Mouse (Mus musculus) lung, postnatal 0 days (tissue): ENCODE measurements around the gene Sgms1. TPM values are rescaled to one million over a fixed set of nuclear protein-coding genes. Genes with fewer than 3 reads are reported as not detected.
A peak's percentile ranks its signal among the peaks of the same experiment; 100 is the strongest.

ENCODE experiments used
- ATAC-seq: fragments of 200-750 bp; cut with Nextera tagmentation; 2 replicates; pipeline ENCODE4 v1.8.0; 2017; ENCODE audit warnings: moderate library complexity
- DNase-seq: peaks from one replicate; pipeline ENCODE4 v3.0.0-alpha.2; 2016; ENCODE audit warnings: low spot score
- H3K27ac ChIP-seq: fragments of 300-500 bp; sonication (generic); 2 replicates; pipeline ENCODE4 v1.5.1; 2014; ENCODE audit warnings: antibody characterized with exemption, mild to moderate bottlenecking, low read length, mixed read lengths
- H3K27me3 ChIP-seq: fragments of 300-500 bp; sonication (generic); replicated peaks from 2 replicates; pipeline ENCODE4 v1.6.1; 2014; ENCODE audit warnings: low read length, mixed read lengths; ENCODE audit not compliant: insufficient read depth
- H3K36me3 ChIP-seq: fragments of 300-500 bp; sonication (generic); 2 replicates; pipeline ENCODE4 v1.6.1; 2014; ENCODE audit warnings: low read length, mixed read lengths; ENCODE audit not compliant: insufficient read depth
- H3K4me1 ChIP-seq: fragments of 300-500 bp; sonication (generic); 2 replicates; pipeline ENCODE4 v1.6.1; 2014; ENCODE audit warnings: antibody characterized with exemption, low read depth, low read length, mixed read lengths; ENCODE audit not compliant: insufficient read depth
- H3K4me2 ChIP-seq: fragments of 300-500 bp; sonication (generic); replicated peaks from 2 replicates; pipeline ENCODE4 v1.6.1; 2014; ENCODE audit warnings: low read depth, mild to moderate bottlenecking, low read length, moderate library complexity, mixed read lengths
- H3K4me3 ChIP-seq: fragments of 300-500 bp; sonication (generic); 2 replicates; pipeline ENCODE4 v1.5.1; 2014; ENCODE audit warnings: low read depth, low read length
- H3K9ac ChIP-seq: fragments of 300-500 bp; sonication (generic); replicated peaks from 2 replicates; pipeline ENCODE4 v1.6.1; 2014; ENCODE audit warnings: low read depth, mild to moderate bottlenecking
- H3K9me3 ChIP-seq: fragments of 300-500 bp; sonication (generic); 2 replicates; pipeline ENCODE4 v1.6.1; 2016; ENCODE audit warnings: low read length, mixed read lengths
- CTCF ChIP-seq: IDR thresholded peaks from 2 replicates; pipeline ENCODE4 v1.5.1; 2016; ENCODE audit warnings: antibody characterized with exemption, mild to moderate bottlenecking
- EP300 ChIP-seq: IDR thresholded peaks from 2 replicates; pipeline ENCODE4 v1.6.1; 2016; ENCODE audit warnings: antibody characterized with exemption, mild to moderate bottlenecking, control low read depth
- WGBS: fragments of 180-500 bp; shearing (Covaris S2); extraction: QIAGEN DNeasy Blood & Tissue Kit; methylation state at CpG from one replicate; pipeline ENCODE4 v1.1.7; 2014; 5-methylcytosine and 5-hydroxymethylcytosine counted together
- polyA plus RNA-seq: library from polyadenylated mRNA; unstranded; fragments of >200 nt; fragmentation: Nextera tagmentation; extraction: Ambion mirVana; gene quantifications from 2 replicates; pipeline ENCODE4 v1.2.1, GENCODE M21; 2015

The Sgms1 gene
- polyA plus RNA-seq, 1 experiment from 2014 or later, result 59.3 TPM

- no peak overlapping the region for H3K9ac ChIP-seq
- ATAC-seq (no peak), DNase-seq (no peak)
- H3K36me3 ChIP-seq, result no peaks in the 10 kb centered on the region
- no peak overlapping the region for H3K4me3 ChIP-seq
- no peaks in the 10 kb centered on the region for H3K27me3 ChIP-seq
- 68% methylated on average over 4 of the region's 4 CpGs for WGBS
- H3K4me2 ChIP-seq, result no peak overlapping the region
- no peak overlapping the region for H3K27ac ChIP-seq
- no peaks in the 10 kb centered on the region for H3K9me3 ChIP-seq
- H3K4me1 ChIP-seq, result no peaks in the 10 kb centered on the region
- TF ChIP-seq EP300 (no peak), CTCF (no peak)
Observed at GRCm38 (mm10) chr19:32281917-32282316, 107.6 kb downstream of the Sgms1 start.

- H3K4me1 ChIP-seq, result no peaks in the 10 kb centered on the region
- 68% methylated on average over 4 of the region's 4 CpGs for WGBS
Observed at GRCm38 (mm10) chr19:32280380-32280779, 109.1 kb downstream of the Sgms1 start.

DNA sequence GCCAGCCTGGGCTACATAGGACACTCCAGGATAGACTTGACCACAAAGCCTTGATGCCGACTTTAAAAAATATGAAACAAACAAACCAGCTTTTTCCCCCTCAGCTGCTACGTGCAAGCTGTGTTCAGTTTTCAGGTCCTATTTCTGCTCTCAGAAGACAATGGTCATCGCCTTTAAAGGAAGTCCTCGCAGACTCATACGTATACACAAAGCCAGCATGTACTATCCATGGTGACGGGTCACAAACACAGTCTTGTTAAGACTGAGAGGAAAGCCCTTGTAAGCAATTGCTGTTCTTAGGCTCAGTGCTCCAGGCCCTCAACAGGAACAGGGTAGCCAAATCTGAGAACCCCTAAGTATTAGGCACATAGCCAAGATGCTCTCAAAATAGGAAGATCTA lies 110.1 kb downstream of the Sgms1 start:
- no peak overlapping the region for H3K4me3 ChIP-seq
- no peaks in the 10 kb centered on the region for H3K36me3 ChIP-seq
- no peak overlapping the region for H3K4me2 ChIP-seq
- WGBS, result 60% methylated on average over 6 of the region's 6 CpGs
- no peak overlapping the region; the same call in 1 of the 2 replicates for H3K27ac ChIP-seq
- DNase-seq (peak; percentile 45), ATAC-seq (peak; percentile 66)
- H3K9me3 ChIP-seq, result no peaks in the 10 kb centered on the region
- no peaks in the 10 kb centered on the region for H3K4me1 ChIP-seq
- no peak for TF ChIP-seq CTCF
- TF ChIP-seq EP300, result peak; percentile 67; the same call in 1 of the 2 replicates
- no peak overlapping the region for H3K9ac ChIP-seq
- H3K27me3 ChIP-seq, result no peaks in the 10 kb centered on the region

More at GRCm38 (mm10) chr19:32280380-32280779, 109.1 kb downstream of the Sgms1 start:
- no peak for DNase-seq
- 0 out of 2 replicates have a peak, but pooled peaks have one; percentile 29 for ATAC-seq
- Histone ChIP-seq H3K27me3 (no peaks in the 10 kb centered on the region), H3K4me3 (no peak overlapping the region), H3K9me3 (no peaks in the 10 kb centered on the region), H3K27ac (no peak overlapping the region), H3K4me2 (no peak overlapping the region), H3K36me3 (no peaks in the 10 kb centered on the region), H3K9ac (no peak overlapping the region)
- TF ChIP-seq CTCF, result no peak
- no peak for TF ChIP-seq EP300

DNA sequence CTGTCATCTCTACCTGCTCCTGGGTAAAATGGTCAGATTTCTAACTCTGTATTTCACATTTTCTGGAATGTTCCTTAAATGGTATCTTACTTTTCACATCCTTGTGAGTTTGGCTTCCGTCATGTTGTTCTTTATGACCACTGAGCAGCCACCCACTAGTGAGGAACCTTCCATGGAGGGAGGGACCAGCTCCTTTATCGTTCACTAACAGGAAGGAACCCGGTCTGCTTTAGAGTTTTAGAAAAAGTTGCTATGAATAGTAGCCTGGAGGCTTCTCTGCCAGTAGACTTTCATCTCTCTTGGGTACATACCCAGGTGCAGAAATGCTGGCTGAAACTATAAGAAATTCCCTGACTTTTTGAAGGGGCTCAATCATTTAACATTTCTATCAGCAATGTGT lies 111.6 kb downstream of the Sgms1 start:
- H3K36me3 ChIP-seq, result no peaks in the 10 kb centered on the region
- TF ChIP-seq EP300 (no peak), CTCF (no peak)
- no peak overlapping the region for H3K9ac ChIP-seq
- no peak overlapping the region for H3K4me3 ChIP-seq
- peaks cover 2% of the 10 kb centered on the region; the same call in 1 of the 2 replicates for H3K4me1 ChIP-seq
- 65% methylated on average over 3 of the region's 3 CpGs for WGBS
- no peaks in the 10 kb centered on the region for H3K27me3 ChIP-seq
- no peaks in the 10 kb centered on the region for H3K9me3 ChIP-seq
- no peak overlapping the region for H3K27ac ChIP-seq
- DNase-seq, result no peak
- no peak for ATAC-seq
- H3K4me2 ChIP-seq, result no peak overlapping the region

DNA sequence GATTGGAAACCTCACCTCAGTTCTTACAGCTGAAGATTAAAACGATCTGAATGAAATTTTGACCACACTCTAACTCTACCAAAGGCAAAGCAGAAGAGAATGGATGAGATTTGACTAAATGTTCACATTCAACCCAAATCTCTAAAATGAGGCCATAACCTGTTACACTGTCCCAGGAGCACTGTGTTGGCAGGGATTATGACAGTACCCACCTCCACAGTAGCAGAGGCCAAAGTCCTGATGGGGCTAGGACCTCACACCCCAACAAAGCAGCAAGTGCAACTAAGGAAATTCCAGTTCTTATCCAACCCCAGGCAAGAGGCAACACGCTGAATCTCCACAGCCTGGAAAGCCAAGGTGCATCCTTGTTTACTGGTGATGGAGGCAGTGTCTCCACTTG lies 112.2 kb downstream of the Sgms1 start:
- Histone ChIP-seq H3K4me1 (peaks cover 8% of the 10 kb centered on the region; the same call in 1 of the 2 replicates), H3K4me3 (no peak overlapping the region), H3K27ac (no peak overlapping the region), H3K9ac (no peak overlapping the region), H3K36me3 (no peaks in the 10 kb centered on the region), H3K27me3 (no peaks in the 10 kb centered on the region), H3K4me2 (no peak overlapping the region), H3K9me3 (no peaks in the 10 kb centered on the region)
- DNase-seq (no peak), ATAC-seq (no peak)
- WGBS, result 91% methylated on average over 2 of the region's 2 CpGs
- no peak for TF ChIP-seq EP300
- no peak for TF ChIP-seq CTCF

- Histone ChIP-seq H3K4me1 (peaks cover 8% of the 10 kb centered on the region; the same call in 1 of the 2 replicates), H3K4me2 (no peak overlapping the region), H3K27ac (no peak overlapping the region), H3K4me3 (no peak overlapping the region), H3K9me3 (no peaks in the 10 kb centered on the region), H3K27me3 (no peaks in the 10 kb centered on the region), H3K36me3 (no peaks in the 10 kb centered on the region), H3K9ac (no peak overlapping the region)
- ATAC-seq (0 out of 2 replicates have a peak, but pooled peaks have one; percentile 26), DNase-seq (peak; percentile 31)
- TF ChIP-seq CTCF (no peak), EP300 (no peak)
- 91% methylated on average over 8 of the region's 8 CpGs for WGBS
Observed at GRCm38 (mm10) chr19:32276817-32277216, 112.7 kb downstream of the Sgms1 start.

DNA sequence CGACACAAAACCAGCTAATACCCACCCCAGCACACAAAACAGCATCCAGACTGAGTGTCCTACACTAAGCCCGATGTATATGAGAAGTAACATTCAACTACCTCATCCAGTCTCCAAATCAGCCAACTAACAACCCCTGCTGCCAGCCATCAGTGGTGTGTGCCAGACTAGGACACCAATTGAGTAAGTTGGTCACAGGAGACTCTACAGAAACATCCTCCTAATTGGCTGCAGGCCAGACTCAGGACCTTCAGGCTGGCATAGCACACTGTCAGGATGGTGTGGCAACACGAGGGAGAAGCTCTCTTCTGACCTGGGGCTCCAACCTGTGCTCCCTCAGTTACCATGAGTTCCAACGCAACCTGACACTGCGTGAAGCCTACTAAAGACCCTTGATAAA lies 113.3 kb downstream of the Sgms1 start:
- Histone ChIP-seq H3K4me2 (no peak overlapping the region), H3K4me1 (peaks cover 8% of the 10 kb centered on the region; the same call in 1 of the 2 replicates), H3K9me3 (no peaks in the 10 kb centered on the region), H3K36me3 (no peaks in the 10 kb centered on the region), H3K4me3 (no peak overlapping the region), H3K9ac (no peak overlapping the region), H3K27ac (no peak overlapping the region), H3K27me3 (no peaks in the 10 kb centered on the region)
- DNase-seq (no peak), ATAC-seq (no peak)
- TF ChIP-seq CTCF, result no peak
- no peak for TF ChIP-seq EP300
- WGBS, result 91% methylated on average over 5 of the region's 5 CpGs
